Mouse (Mus musculus): ENCODE results near the gene Gpr12.
"Not testable (repeated sequence)": the region's sequence is repeated elsewhere in the genome, so short reads cannot be mapped to it uniquely, and the experiment has no call there.

The Gpr12 gene

DNA sequence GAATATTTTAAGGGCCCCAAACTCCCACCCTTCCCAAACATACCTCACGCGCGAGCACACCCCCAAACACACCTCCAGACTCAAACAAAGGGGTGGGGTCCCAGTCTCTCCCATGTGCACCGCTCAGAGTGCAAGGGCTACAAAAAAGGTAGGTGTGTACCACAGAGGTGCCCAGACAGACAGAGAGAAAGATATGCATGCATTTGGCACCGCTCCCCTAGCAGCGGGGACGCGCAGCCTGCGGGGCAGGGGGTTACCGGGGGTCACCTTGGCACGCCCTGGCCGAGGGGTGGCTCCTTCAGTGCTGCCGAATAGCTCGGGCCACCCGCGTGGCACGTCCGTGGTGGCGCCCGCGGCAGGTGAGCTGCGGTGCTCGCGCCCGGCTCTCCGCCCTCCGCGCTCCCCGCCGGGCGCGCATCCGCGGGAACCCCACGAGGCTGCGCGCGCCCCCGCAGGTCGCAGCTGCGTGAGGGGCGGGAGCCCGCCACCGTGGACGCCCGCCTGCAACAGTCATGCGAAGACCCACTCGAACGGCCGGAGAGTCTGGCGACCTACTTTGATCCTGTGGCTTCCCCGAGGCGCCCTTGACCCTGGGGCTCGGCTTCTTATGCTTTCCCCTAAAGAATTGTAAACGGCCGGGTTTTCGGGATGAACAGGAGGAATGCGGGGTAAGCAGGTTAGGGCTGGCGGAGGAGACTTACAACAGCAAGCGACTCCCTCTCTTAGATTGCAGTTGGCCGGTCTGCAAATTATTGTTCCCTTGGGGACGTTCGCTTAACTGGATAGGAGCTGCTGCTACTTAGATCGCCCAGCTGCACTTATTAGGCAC, at the start of gene Gpr12:
TSS of gene Gpr12 (minus strand) at position 762 of the 829 bp plus-strand sequence.
- DNase-seq (ENCODE audit: low spot score in 2 of 2), result no peak

DNA sequence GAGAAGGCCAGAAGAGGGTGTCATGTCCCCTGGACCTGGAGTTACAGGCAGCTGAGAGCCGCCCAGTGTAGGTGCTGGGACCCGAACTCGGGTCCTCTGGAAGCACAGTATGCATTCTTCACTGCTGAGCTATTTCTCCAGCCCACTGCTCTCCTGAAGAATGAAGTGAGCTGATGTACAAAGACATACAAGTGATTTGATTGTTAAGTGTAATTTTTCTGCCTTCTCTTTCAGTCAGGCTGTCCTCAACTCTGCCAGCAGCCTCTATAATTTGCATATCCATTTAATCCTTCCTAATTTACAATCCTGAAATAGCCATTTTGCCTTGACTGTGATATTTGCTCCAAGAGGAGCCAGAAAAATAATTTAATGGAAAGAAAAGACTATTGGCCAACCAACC, 46.6 kb upstream of the Gpr12 start:
- no peak for DNase-seq (ENCODE audit: low spot score in 2 of 2)

DNA sequence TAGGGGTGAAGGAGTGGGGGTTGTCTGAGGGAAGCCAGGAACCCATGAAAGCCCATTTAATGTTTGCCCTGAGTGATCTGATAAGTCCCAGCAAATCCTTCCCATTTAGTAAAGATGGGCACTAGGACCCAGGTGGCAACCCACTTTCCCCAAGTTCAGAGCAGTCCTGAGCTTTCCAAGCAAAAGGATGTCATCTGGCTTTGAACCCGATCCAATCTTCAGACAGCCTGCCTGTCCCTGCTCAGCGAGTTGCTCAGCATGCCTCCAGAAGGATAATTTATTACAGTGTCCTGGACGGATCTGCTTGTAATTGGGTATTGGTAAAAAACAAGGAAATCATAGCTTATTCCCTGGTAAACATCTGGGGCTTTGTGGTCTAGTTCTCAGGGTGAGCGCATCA, 45.9 kb upstream of the Gpr12 start:
- no peak for DNase-seq (ENCODE audit: low spot score in 2 of 2)

DNA sequence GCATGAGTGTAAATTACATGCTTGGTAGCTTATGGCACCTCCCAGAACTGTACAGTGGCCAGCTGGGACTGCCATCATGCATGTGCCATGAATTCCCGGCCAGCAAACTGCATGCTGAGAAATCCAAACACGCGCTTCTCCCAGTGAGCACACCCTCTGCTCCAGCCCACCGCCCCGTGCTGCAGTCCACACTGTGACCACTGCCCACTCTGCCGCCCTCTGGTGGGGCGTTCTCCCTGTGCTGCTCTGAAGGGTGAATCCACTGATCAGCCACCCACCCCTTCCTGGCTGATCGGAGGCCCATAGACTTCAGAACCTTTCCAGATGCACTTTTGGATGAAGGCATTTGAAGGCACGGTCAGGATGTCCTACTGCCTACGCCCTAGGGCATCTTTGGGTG, 44.6 kb upstream of the Gpr12 start:
- DNase-seq (ENCODE audit: low spot score in 2 of 2), result no peak

DNA sequence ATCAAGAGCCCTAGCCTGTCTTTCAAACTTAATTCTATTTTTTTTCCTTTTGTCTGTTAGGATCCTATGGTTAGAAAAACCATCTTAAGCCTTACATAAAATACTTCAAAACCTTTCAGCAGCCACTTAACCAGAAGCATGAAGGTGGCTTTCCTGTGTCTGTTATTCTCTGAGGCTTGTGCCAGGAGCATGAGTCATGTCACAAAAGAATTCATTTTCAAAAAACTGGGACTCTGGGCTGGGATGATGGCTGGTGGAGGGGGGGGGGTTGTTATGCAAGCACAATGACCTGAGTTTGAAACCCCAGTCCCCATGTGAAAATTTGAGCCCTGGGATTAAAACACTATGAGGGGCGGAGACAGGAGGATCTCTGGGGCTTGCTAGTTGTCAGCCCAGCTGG, 43.8 kb upstream of the Gpr12 start:
- DNase-seq (ENCODE audit: low spot score in 2 of 2), result no peak

DNA sequence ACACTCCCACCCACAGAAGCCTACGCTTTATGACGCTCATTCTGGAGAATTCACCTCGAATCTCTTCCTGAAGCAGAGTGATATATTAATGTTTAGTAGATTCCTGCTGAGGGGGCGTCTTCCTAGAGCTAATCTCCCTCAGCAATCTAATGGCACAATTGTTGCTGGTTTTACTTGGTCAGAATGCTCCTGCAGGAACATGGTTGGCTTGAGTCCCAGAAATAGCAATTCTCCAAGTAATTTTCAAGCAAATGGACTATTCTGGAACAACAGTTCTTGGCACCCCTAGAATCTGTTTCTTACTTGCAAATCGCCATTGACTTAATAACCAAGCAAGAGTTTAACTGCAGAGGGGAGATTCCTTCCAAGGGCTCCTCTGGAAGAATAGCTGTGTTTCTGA, 42.9 kb upstream of the Gpr12 start:
- no peak for DNase-seq (ENCODE audit: low spot score in 2 of 2)

DNA sequence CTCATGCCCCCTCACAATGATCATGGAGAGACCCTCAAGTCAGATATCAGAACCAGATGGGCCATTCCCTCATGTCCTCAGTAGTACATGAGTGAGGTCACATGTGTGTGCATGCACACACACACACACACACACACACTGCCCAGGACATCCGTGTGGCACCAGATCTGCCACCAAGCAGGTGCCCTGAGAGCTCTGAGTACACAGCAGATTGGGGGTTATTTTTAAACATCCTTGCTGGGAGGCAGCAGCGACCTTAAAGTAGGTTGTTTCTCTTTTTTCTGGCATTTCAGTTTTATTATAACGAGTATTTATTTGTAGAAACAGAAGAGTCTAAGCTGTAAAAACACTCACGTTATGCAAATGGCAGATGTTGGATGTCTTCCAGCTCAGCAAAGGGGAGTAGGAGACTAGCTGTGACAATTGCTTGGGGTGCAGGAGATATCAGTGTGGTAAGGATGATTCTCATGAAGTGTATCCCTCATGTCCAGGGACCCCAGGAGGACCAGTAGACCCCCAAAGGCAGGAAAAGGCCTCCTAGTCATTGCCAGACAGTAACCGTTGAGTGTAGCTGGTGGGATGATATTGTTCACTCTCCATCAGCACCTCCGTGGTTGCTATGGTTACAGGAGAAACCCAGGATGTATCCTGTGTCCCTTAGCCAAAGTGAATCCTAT, 40.7 kb upstream of the Gpr12 start:
- DNase-seq (ENCODE audit: low spot score in 2 of 2), result no peak

DNA sequence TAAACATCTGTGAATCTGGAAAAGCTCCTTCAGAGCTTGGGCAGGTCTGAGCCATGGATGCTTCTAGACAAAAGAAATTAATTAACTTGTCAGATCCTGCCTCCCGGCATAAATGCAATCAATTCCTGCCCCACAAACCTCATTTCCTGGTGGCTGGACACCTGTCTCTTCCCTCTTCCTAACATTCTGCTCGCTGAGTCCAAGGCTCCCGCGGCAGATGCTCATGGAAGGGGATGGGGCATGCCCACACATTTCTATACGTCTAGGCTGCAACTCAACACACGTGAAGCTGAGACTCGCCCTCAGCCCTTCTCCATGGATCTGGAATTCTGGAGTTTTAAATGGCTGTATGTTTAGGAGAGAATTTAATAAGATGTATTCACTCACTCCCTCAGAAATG, 26.8 kb upstream of the Gpr12 start:
- no peak for DNase-seq (ENCODE audit: low spot score in 2 of 2)

DNA sequence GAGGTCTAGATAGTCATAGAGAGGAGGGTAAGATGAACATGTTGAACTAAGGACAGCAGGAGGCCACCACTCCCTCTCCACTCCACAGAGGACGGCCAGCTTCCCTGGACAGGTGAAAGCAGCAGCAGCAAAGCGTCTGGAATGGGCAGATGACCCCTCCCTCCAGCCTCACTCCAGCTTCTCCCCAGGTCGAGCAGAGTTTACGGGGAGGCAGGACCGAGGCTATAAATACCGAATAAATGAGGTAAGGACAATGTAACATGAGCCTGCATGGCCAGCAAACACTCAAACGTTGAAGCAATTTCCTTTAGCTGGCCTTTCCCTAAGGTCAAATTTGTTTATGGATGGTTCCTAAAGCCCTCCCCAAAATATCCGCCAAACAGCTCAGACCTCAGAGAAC, 26.0 kb upstream of the Gpr12 start:
- DNase-seq (ENCODE audit: low spot score in 2 of 2), result no peak

DNA sequence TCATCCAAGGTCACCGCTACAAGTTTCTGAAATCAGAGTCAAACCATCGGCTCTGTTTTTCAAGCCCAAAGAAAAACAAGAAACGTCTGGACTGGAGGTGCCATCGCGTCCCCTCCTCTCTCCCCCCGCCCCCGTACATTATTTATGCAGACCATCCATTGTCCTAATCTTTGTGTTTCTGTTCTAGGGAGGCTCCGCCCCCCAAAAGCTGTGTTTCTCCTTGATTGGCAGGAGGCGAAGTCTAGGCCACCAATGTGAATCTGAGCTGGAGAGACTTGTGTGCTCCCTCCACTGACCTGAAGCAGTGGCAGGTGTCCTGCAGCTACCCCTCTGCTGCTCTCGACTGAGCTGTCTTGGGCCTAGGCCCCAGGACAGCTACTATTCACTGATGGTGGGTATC, 24.6 kb upstream of the Gpr12 start:
- DNase-seq (ENCODE audit: low spot score in 2 of 2), result no peak

DNA sequence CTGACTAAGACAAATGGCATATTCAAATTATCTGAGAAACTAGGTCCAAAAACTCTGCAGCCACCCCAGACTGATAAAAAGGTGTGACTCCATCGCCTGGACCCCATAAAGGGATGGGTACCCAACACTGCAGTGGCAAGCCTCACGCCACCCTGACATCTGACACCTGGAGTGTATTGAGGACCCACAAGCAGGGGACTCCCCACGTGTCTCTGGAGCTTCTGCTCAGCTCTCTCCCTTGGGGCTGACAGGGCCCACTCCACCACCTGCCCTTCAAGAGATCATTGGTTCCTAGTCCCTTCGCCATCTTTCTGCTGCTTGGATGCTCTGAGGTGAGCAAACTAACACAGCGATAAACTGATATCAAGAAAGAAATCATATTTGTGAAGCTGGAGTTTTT, 22.8 kb upstream of the Gpr12 start:
- DNase-seq (ENCODE audit: low spot score in 2 of 2), result no peak

DNA sequence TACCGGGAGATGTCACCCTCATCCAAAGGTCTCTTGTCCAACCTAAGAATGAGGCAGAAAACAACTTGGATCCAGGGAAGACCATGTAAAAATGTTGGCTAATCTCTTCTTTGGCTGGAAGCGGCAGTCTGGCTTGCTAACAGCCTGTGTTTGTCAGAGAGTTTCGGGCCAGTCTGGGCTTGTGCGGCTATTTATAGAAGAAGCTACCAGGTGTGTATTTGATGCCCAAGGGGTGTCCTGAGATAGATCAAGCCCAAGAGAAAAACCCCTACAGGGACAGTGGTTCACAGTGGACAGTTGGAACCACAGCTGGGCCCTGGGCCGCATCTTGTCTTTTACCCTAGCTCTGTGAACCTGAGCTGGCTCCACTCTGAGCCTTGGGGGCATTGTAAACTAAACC, 21.9 kb upstream of the Gpr12 start:
- DNase-seq (ENCODE audit: low spot score in 2 of 2), result no peak

DNA sequence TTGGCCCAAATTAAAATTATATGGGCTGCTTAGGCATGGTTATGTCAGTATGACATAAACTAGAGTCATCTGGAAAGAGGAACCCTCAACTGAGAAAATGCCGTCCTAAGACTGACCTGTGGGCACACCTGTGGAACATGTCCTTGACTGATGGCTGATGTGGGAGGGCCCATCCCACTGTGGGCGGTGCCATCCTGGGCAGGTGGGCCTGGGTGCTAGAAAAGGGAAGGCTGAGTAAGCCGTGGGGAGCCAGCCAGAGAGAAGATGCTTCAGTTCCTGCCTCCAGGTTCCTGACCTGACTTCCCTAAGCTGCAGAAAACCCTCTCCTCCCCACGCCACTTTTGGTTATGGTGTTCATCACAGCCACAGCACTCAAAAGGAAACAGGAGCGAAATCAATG, 21.2 kb upstream of the Gpr12 start:
- DNase-seq (ENCODE audit: low spot score in 2 of 2), result no peak

DNA sequence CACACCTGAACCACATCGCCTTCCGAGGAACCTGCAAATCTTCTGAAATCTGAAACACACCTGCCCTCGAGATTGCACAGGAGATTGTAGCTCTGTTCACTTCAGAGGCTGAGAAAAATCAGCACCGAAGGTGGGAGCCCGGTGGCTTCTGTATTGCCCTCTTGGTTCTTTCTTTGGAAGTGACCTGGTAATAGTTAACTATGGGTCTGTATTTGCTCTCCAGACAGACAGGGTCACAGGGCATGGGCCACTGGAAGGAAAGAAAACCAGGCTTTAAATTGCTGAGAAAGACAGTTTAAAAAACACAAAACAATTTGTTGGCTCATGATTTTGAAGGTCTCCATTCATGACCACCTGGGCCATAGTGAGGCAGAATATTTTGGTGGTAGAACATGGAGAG, 14.9 kb upstream of the Gpr12 start:
- no peak for DNase-seq (ENCODE audit: low spot score in 2 of 2)

DNA sequence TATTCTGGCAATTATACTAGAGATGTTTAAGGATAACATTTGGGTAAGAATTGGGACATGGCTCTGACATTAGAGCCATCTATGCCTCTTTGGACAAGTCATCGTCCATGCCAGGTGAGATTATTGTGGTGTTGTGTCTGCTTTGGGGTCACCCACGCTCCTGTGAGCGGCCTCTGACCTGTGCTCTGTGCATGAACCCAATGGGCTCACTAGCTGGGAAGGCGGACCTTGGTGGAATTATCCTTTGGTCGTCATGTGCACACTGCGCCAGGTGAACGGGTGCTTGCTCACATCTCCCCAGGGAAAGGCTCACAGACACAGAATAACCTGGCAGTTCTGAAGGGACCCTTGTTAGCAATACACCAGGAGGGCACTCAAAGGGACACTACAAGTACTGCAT, 14.2 kb upstream of the Gpr12 start:
- DNase-seq (ENCODE audit: low spot score in 2 of 2), result not testable (repeated sequence)

DNA sequence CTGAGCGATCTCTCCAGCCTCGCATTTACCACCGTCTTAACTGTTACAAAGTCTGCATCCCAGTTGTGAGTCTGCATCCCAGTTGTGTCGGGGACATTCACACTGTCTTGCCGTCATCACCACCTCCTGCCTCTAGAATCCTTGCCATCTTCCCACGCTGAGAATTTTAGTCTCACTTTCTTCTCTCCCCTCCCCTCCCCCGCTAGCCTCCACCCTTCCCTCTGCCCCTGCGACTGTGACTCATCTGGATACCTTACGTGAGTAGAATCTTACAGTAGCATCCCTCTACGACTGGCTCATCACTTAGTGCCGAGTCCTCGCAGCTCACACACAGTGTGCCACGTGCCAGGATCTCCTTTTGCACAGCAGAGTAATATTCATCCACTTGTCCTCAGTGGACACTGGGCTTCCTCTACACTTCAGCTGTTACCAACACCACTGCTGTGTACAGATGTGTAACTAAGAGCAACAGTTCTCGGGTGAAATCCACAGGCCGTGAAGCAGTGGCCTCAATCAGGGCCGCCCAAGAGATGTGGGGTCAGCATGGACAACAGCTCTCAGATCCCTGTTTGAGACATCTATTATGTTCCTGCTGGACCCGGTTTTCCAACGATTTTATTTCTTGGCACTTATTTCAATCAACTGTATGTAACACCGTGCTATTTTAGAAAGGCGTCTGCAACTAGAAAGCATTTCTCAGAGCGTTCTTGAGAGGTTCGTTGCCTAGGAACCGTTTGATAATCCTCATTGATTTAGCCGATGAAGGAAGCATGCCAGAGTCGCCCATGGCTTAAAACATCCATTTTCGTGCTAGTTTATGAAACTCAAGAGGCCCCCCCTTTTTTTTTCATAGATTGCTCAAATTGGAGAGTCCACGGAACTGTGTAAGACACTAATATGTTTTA, 13.4 kb upstream of the Gpr12 start:
- no peak for DNase-seq (ENCODE audit: low spot score in 2 of 2)

DNA sequence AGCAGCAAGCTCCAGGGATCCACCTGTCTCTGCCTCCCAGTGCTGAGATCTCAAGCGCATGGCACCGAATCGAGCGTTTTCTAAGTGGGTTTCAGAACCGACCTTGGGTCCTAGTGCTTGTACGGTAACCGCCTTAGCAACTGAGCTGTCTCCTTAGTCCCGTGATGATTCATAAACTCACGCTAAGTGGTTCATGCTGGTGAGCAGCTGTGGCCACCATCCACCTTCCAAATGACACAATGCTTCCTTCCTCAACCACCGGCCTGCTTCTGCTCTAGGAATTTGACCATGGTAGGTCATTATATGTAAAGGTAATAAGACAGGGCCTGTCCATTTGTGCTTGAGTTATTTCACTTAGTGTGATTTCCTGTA, 12.4 kb upstream of the Gpr12 start:
- no peak for DNase-seq (ENCODE audit: low spot score in 2 of 2)

DNA sequence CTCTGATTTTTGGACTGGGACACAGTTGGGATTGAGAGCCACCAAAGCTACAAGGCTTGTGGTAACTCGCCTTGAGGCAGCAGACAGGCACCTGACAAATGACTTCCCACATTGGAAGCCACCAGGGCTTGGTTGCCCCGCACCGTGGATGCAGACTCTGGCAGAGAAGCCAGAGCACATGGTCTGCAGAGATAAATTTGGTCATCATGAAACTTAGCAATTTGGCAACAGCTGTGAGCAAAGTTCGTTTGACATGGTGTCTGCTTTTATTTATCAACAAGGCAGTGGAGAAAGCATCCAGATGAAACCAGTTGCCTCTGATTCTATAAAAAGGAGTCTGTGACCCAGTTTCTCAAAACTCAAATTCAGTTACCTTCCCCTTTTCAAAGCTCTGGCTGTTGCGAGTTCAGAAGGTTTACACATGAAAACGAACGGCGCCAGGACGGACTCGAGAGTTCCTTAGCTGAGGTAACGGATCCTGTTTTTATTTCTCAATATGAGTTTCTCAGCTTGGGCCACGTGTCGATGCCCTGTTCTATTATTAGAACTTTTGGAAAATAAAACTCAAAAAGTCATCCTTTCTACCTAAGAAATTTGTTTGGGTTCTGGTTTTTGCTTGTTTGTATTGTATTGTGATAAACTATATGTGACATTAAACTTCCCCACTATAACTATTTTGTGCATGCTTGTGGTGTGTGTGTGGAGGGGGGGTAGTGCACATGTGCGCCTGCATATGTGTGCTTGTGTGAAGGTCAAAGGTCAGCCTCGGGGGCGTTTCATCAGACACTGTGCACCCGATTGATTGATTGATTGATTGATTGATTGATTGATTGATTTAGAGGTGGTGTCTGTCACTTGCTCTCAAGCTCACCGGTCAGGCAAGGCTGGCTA, 11.8 kb upstream of the Gpr12 start:
- DNase-seq (ENCODE audit: low spot score in 2 of 2), result no peak

DNA sequence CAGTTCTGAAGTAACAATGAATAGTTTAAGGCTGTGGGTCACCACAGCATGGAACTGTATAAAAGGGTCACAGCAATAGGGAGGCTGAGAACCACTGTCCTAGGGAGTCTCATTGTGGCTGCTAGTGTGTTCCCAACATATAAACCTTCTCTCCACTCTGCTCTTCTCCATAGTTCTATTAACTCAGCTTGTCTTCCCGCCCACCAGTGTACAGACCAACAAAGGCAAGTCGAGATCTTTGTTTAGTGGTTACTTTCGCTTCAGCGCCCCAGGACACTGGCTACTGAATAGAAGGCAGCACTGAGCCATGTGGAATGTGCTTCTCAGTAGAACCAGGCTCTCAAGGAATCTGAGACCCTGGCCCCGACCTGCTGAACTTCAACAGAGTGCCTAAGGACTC, 7.5 kb upstream of the Gpr12 start:
- no peak for DNase-seq (ENCODE audit: low spot score in 2 of 2)

DNA sequence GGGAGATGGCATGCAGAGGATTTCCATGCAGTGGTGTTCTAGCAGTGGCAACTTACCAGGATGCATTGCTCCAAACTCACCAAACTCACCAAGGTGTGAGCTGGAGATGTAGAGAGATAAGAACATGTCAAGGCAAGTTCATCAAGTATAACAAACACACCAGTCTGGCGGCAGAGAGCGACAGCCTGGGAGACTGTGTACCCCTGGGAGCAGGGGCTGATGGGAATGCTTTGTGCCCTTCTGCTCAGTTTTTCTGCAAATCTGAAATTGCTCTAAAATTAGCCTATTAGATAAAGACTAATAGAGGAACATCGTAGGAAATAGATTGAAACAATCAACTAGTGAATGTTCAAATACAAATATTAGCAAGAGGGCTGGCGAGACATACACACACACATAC, 6.6 kb upstream of the Gpr12 start:
- no peak for DNase-seq (ENCODE audit: low spot score in 2 of 2)

DNA sequence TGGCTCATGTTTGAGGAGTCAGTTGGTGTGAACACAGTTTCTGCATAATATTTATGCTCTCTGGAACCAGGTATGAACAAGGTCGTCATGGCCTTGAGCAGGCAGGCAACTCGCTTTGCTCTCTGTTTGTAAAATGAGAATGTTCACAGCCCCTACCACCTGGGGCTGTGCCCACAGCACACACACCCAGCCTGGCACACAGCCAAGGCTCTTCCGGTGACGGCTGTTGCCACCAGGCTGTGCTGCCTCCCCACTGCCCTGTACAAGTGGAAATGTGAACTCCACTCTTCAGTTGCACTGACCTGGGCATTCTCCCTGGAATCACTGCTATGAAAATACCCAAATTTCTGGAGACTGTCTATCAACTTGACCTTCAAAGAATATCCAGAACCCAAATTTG, 5.9 kb upstream of the Gpr12 start:
- DNase-seq (ENCODE audit: low spot score in 2 of 2), result peak in 1 of 2 experiments; percentile 21

Data from spleen, postnatal 36 days (tissue).